Mouse (Mus musculus): ENCODE measurements around the gene Stambp. TPM values are rescaled to one million over a fixed set of nuclear protein-coding genes. Genes with fewer than 3 reads are reported as not detected.
"Not testable (repeated sequence)": the region's sequence is repeated elsewhere in the genome, so short reads cannot be mapped to it uniquely, and the experiment has no call there.

Gene Stambp
- total and polyA plus RNA-seq, 2 experiments: 6.9 to 7.4 TPM

- 77% methylated on average over 8 of the region's 8 CpGs for WGBS
- H3K27me3 ChIP-seq (ENCODE audit: control insufficient read depth, insufficient read depth, low read length): no peaks in the 10 kb centered on the region
- no peak overlapping the region for H3K27ac ChIP-seq (replicated peaks; ENCODE audit: insufficient read depth, low read depth, low read length)
- TF ChIP-seq POLR2A (IDR thresholded peaks at IDR 0.05; ENCODE audit: extremely low read depth, insufficient read depth, low read length) (no peak), CTCF (IDR thresholded peaks at IDR 0.05; ENCODE audit: low read depth, low read length) (no peak)
- H3K9ac ChIP-seq (ENCODE audit: low read depth, low read length): no peak overlapping the region
- no peak overlapping the region for H3K4me3 ChIP-seq (ENCODE audit: insufficient read depth, low read depth, low read length)
- no peaks in the 10 kb centered on the region for H3K79me2 ChIP-seq (ENCODE audit: control insufficient read depth, insufficient read depth, low read length)
- H3K36me3 ChIP-seq (ENCODE audit: control insufficient read depth, insufficient read depth, low read length): no peaks in the 10 kb centered on the region
- H3K4me1 ChIP-seq (ENCODE audit: control insufficient read depth, insufficient read depth, low read length): no peaks in the 10 kb centered on the region
- DNase-seq (ENCODE audit: extremely low read depth, low read depth, low spot score): no peak
These were observed 19.5 kb upstream of the Stambp start for GRCm38 (mm10) chr6:83592051-83592450.

- no peak for DNase-seq (ENCODE audit: extremely low read depth, low read depth, low spot score)
- no peak overlapping the region for H3K4me3 ChIP-seq (ENCODE audit: insufficient read depth, low read depth, low read length)
- H3K36me3 ChIP-seq (ENCODE audit: control insufficient read depth, insufficient read depth, low read length): no peaks in the 10 kb centered on the region
- no peak overlapping the region for H3K27ac ChIP-seq (replicated peaks; ENCODE audit: insufficient read depth, low read depth, low read length)
- H3K9ac ChIP-seq (ENCODE audit: low read depth, low read length): no peak overlapping the region
- H3K4me1 ChIP-seq (ENCODE audit: control insufficient read depth, insufficient read depth, low read length): no peaks in the 10 kb centered on the region
- no peaks in the 10 kb centered on the region for H3K27me3 ChIP-seq (ENCODE audit: control insufficient read depth, insufficient read depth, low read length)
- WGBS: 91% methylated on average over 3 of the region's 3 CpGs
- H3K79me2 ChIP-seq (ENCODE audit: control insufficient read depth, insufficient read depth, low read length): no peaks in the 10 kb centered on the region
- no peak for TF ChIP-seq POLR2A (IDR thresholded peaks at IDR 0.05; ENCODE audit: extremely low read depth, insufficient read depth, low read length)
- no peak for TF ChIP-seq CTCF (IDR thresholded peaks at IDR 0.05; ENCODE audit: low read depth, low read length)
These were observed 17.8 kb upstream of the Stambp start for GRCm38 (mm10) chr6:83590301-83590700.

GRCm38 (mm10) chr6:83587191-83587590, 14.7 kb upstream of the Stambp start:
- DNase-seq (ENCODE audit: extremely low read depth, low read depth, low spot score); H3K79me2 ChIP-seq (ENCODE audit: control insufficient read depth, insufficient read depth, low read length); H3K27me3 ChIP-seq (ENCODE audit: control insufficient read depth, insufficient read depth, low read length); H3K36me3 ChIP-seq (ENCODE audit: control insufficient read depth, insufficient read depth, low read length); H3K4me3 ChIP-seq (ENCODE audit: insufficient read depth, low read depth, low read length); H3K4me1 ChIP-seq (ENCODE audit: control insufficient read depth, insufficient read depth, low read length); H3K9ac ChIP-seq (ENCODE audit: low read depth, low read length); H3K27ac ChIP-seq (replicated peaks; ENCODE audit: insufficient read depth, low read depth, low read length): not testable (repeated sequence)
- 68% methylated on average over 8 of the region's 8 CpGs for WGBS

GRCm38 (mm10) chr6:83585328-83585727, 12.8 kb upstream of the Stambp start:
- H3K4me3 ChIP-seq (ENCODE audit: insufficient read depth, low read depth, low read length); H3K36me3 ChIP-seq (ENCODE audit: control insufficient read depth, insufficient read depth, low read length); H3K27me3 ChIP-seq (ENCODE audit: control insufficient read depth, insufficient read depth, low read length); H3K9ac ChIP-seq (ENCODE audit: low read depth, low read length); H3K4me1 ChIP-seq (ENCODE audit: control insufficient read depth, insufficient read depth, low read length); DNase-seq (ENCODE audit: extremely low read depth, low read depth, low spot score); H3K79me2 ChIP-seq (ENCODE audit: control insufficient read depth, insufficient read depth, low read length); H3K27ac ChIP-seq (replicated peaks; ENCODE audit: insufficient read depth, low read depth, low read length): not testable (repeated sequence)
- 88% methylated on average over 9 of the region's 9 CpGs for WGBS

GRCm38 (mm10) chr6:83583591-83583990, 11.1 kb upstream of the Stambp start:
- WGBS: 65% methylated on average over 2 of the region's 2 CpGs

GRCm38 (mm10) chr6:83582938-83583270, 10.4 kb upstream of the Stambp start:
- Histone ChIP-seq H3K27ac (replicated peaks; ENCODE audit: insufficient read depth, low read depth, low read length) (no peak overlapping the region), H3K36me3 (ENCODE audit: control insufficient read depth, insufficient read depth, low read length) (no peaks in the 10 kb centered on the region), H3K79me2 (ENCODE audit: control insufficient read depth, insufficient read depth, low read length) (no peaks in the 10 kb centered on the region), H3K27me3 (ENCODE audit: control insufficient read depth, insufficient read depth, low read length) (no peaks in the 10 kb centered on the region; the same call in 1 of the 2 replicates), H3K9ac (ENCODE audit: low read depth, low read length) (no peak overlapping the region), H3K4me1 (ENCODE audit: control insufficient read depth, insufficient read depth, low read length) (no peaks in the 10 kb centered on the region), H3K4me3 (ENCODE audit: insufficient read depth, low read depth, low read length) (no peak overlapping the region)
- TF ChIP-seq CTCF (IDR thresholded peaks at IDR 0.05; ENCODE audit: low read depth, low read length): peak; percentile 58
- no peak for TF ChIP-seq POLR2A (IDR thresholded peaks at IDR 0.05; ENCODE audit: extremely low read depth, insufficient read depth, low read length)
- WGBS: 2% methylated on average over 6 of the region's 6 CpGs
- peak; percentile 36 for DNase-seq (ENCODE audit: extremely low read depth, low read depth, low spot score)

More at GRCm38 (mm10) chr6:83583591-83583990, 11.1 kb upstream of the Stambp start:
- H3K79me2 ChIP-seq (ENCODE audit: control insufficient read depth, insufficient read depth, low read length): no peaks in the 10 kb centered on the region
- H3K4me1 ChIP-seq (ENCODE audit: control insufficient read depth, insufficient read depth, low read length): no peaks in the 10 kb centered on the region
- no peak overlapping the region for H3K9ac ChIP-seq (ENCODE audit: low read depth, low read length)
- H3K27me3 ChIP-seq (ENCODE audit: control insufficient read depth, insufficient read depth, low read length): no peaks in the 10 kb centered on the region; the same call in 1 of the 2 replicates
- TF ChIP-seq CTCF (IDR thresholded peaks at IDR 0.05; ENCODE audit: low read depth, low read length): no peak
- H3K4me3 ChIP-seq (ENCODE audit: insufficient read depth, low read depth, low read length): no peak overlapping the region
- no peak overlapping the region for H3K27ac ChIP-seq (replicated peaks; ENCODE audit: insufficient read depth, low read depth, low read length)
- no peak for DNase-seq (ENCODE audit: extremely low read depth, low read depth, low spot score)
- no peaks in the 10 kb centered on the region for H3K36me3 ChIP-seq (ENCODE audit: control insufficient read depth, insufficient read depth, low read length)
